Mouse (Mus musculus): Measurements from ENCODE around the gene Zdhhc16. TPM values are rescaled to one million over a fixed set of nuclear protein-coding genes. Genes with fewer than 3 reads are reported as not detected.

Zdhhc16 gene
- polyA plus RNA-seq, 1 experiment from 2014 or later, result 70.7 TPM

DNA sequence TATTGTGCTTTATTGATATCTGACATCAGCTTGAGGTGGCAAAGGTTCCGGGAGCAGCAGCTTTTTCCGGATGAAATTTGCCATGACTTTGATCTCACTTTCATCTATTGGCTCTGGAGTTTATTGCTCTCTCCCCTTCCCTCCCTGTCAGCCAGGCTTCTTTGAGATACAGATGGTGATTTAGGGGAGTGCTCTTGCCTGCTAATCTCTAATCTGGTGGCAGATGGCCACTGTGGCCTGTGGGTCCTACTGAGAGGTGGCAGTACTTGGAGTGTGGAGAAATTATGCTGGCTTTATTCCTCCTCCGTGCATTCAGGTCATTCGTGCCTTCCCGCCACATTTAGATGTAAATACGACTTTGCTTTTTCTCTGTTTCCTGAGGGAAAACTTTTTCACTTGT, 844 bp downstream of the Zdhhc16 start:
- 46% methylated on average over 6 of the region's 6 CpGs for WGBS
- ATAC-seq (replicated peaks; ENCODE audit: low FRiP score) (no peak), DNase-seq (ENCODE audit: low spot score) (no peak)
- Histone ChIP-seq H3K36me3 (ENCODE audit: control insufficient read depth, insufficient read depth, low read length) (no peaks in the 10 kb centered on the region; the same call in 1 of the 2 replicates), H3K27me3 (ENCODE audit: control insufficient read depth, insufficient read depth, low read length) (no peaks in the 10 kb centered on the region), H3K9ac (ENCODE audit: low read length) (peak overlapping the region; percentile 74), H3K4me3 (ENCODE audit: low read depth, low read length) (peak overlapping the region; percentile 87), H3K4me2 (ENCODE audit: low read depth, low read length, severe bottlenecking) (peak overlapping the region; percentile 73), H3K9me3 (ENCODE audit: control insufficient read depth, low read length) (no peaks in the 10 kb centered on the region), H3K27ac (ENCODE audit: low read depth, low read length) (no peak overlapping the region), H3K4me1 (replicated peaks; ENCODE audit: control insufficient read depth, insufficient read depth, low read length) (peaks cover 6% of the 10 kb centered on the region)

DNA sequence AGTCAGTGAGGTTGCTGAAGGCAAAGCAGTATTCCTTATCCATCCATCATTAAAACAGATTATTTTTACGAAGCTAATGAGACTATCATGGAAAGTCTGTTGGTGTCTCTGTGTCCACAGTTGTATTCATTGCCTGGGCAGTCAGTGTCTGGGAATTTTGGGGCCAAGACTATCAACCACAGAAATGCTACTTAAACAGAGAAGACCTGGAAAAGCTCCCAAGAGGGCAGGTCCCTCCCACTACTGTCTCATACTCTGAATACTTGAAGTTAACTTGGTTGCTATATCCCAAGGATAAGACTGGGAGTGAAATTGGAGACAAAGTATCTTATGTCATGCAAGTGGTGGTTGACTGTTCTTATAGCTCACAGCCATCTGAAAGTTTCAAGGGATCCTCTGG, 2.6 kb downstream of the Zdhhc16 start:
- no peak overlapping the region for H3K9ac ChIP-seq (ENCODE audit: low read length)
- DNase-seq (ENCODE audit: low spot score), result no peak
- peaks cover 3% of the 10 kb centered on the region; the same call in 1 of the 2 replicates for H3K36me3 ChIP-seq (ENCODE audit: control insufficient read depth, insufficient read depth, low read length)
- peaks cover 6% of the 10 kb centered on the region for H3K4me1 ChIP-seq (replicated peaks; ENCODE audit: control insufficient read depth, insufficient read depth, low read length)
- H3K4me2 ChIP-seq (ENCODE audit: low read depth, low read length, severe bottlenecking), result no peak overlapping the region
- H3K4me3 ChIP-seq (ENCODE audit: low read depth, low read length), result no peak overlapping the region
- no peak overlapping the region for H3K27ac ChIP-seq (ENCODE audit: low read depth, low read length)
- H3K9me3 ChIP-seq (ENCODE audit: control insufficient read depth, low read length), result no peaks in the 10 kb centered on the region
- ATAC-seq (replicated peaks; ENCODE audit: low FRiP score), result no peak
- H3K27me3 ChIP-seq (ENCODE audit: control insufficient read depth, insufficient read depth, low read length), result no peaks in the 10 kb centered on the region
- 89% methylated on average over 1 of the region's 1 CpGs for WGBS

DNA sequence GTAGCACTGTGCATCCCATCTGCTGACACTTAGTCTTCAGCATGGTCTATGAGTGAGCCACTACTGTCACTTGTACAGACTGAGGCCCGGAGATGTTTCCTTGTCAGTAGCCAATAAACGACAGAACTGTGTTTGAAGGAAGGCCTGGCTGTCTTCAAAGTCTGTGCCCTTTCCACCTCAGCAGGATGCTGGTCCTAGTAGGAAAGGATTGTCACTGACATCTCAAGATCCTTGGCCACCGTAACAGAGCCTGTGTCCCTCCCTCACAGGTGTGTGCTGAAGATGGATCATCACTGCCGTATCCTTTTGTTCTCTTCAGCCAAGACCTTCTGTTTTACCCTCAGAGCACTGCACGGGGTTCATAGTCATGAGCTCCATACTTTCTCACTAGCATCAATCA, 5.3 kb downstream of the Zdhhc16 start:
- Histone ChIP-seq H3K9me3 (ENCODE audit: control insufficient read depth, low read length) (no peaks in the 10 kb centered on the region), H3K4me2 (ENCODE audit: low read depth, low read length, severe bottlenecking) (no peak overlapping the region), H3K36me3 (ENCODE audit: control insufficient read depth, insufficient read depth, low read length) (peaks cover 16% of the 10 kb centered on the region)

DNA sequence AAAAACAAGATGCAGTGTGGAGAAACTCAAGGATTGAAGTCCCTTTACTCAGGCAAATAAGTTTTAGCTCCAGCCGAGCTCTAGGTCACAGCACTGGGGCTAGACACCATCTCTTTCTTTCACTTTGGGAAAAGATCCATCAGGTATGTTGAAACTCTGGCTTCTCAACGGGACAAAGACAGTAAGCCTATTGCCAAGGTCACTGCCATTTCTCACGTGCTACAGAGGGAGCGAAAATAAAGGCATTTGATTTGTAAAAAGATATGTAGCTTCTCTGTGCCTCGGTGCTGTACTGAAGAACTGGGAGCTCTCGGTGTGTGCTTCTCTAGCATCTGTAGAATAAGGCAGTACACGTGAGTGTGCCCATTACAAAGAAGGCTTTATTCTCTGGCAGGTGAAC, 10.6 kb downstream of the Zdhhc16 start:
- DNase-seq (ENCODE audit: low spot score), result no peak
- H3K4me2 ChIP-seq (ENCODE audit: low read depth, low read length, severe bottlenecking), result no peak overlapping the region
- H3K27ac ChIP-seq (ENCODE audit: low read depth, low read length), result no peak overlapping the region
- H3K4me1 ChIP-seq (replicated peaks; ENCODE audit: control insufficient read depth, insufficient read depth, low read length), result no peaks in the 10 kb centered on the region
- H3K36me3 ChIP-seq (ENCODE audit: control insufficient read depth, insufficient read depth, low read length), result peaks cover 45% of the 10 kb centered on the region
- H3K4me3 ChIP-seq (ENCODE audit: low read depth, low read length), result no peak overlapping the region
- 92% methylated on average over 7 of the region's 7 CpGs for WGBS
- no peak for ATAC-seq (replicated peaks; ENCODE audit: low FRiP score)
- no peaks in the 10 kb centered on the region for H3K9me3 ChIP-seq (ENCODE audit: control insufficient read depth, low read length)
- no peaks in the 10 kb centered on the region for H3K27me3 ChIP-seq (ENCODE audit: control insufficient read depth, insufficient read depth, low read length)
- H3K9ac ChIP-seq (ENCODE audit: low read length), result no peak overlapping the region

More for the DNA sequence above, 5.3 kb downstream of the Zdhhc16 start:
- WGBS, result 95% methylated on average over 5 of the region's 5 CpGs
- no peak overlapping the region for H3K9ac ChIP-seq (ENCODE audit: low read length)
- no peaks in the 10 kb centered on the region for H3K27me3 ChIP-seq (ENCODE audit: control insufficient read depth, insufficient read depth, low read length)
- H3K27ac ChIP-seq (ENCODE audit: low read depth, low read length), result no peak overlapping the region
- peaks cover 4% of the 10 kb centered on the region for H3K4me1 ChIP-seq (replicated peaks; ENCODE audit: control insufficient read depth, insufficient read depth, low read length)
- no peak for ATAC-seq (replicated peaks; ENCODE audit: low FRiP score)
- H3K4me3 ChIP-seq (ENCODE audit: low read depth, low read length), result no peak overlapping the region
- no peak for DNase-seq (ENCODE audit: low spot score)

DNA sequence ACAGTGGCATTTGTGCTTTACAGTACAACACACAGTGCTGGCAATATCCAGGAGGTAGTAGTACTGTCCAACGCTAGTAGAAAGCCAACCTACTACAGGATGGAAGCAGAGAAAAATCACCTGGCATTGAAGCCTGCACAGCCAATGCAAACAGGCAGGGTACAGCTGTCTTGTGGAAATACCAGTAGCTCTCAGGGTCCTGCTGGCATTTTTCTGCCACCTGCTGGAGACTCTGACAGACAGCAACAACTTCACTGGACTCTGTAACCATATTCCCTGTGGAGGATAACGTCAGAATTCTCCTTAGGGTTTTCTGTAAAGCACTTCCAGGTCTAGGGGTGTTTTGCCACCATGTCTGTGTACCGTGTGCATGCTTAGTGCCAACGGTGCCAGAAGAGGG, 19.0 kb downstream of the Zdhhc16 start:
- Histone ChIP-seq H3K4me1 (replicated peaks; ENCODE audit: control insufficient read depth, insufficient read depth, low read length) (no peaks in the 10 kb centered on the region), H3K4me3 (ENCODE audit: low read depth, low read length) (no peak overlapping the region), H3K9ac (ENCODE audit: low read length) (no peak overlapping the region), H3K27me3 (ENCODE audit: control insufficient read depth, insufficient read depth, low read length) (no peaks in the 10 kb centered on the region), H3K9me3 (ENCODE audit: control insufficient read depth, low read length) (no peaks in the 10 kb centered on the region), H3K27ac (ENCODE audit: low read depth, low read length) (no peak overlapping the region), H3K36me3 (ENCODE audit: control insufficient read depth, insufficient read depth, low read length) (peaks cover 21% of the 10 kb centered on the region), H3K4me2 (ENCODE audit: low read depth, low read length, severe bottlenecking) (no peak overlapping the region)
- no peak for ATAC-seq (replicated peaks; ENCODE audit: low FRiP score)
- DNase-seq (ENCODE audit: low spot score), result no peak
- 89% methylated on average over 4 of the region's 4 CpGs for whole genome bisulfite sequencing

DNA sequence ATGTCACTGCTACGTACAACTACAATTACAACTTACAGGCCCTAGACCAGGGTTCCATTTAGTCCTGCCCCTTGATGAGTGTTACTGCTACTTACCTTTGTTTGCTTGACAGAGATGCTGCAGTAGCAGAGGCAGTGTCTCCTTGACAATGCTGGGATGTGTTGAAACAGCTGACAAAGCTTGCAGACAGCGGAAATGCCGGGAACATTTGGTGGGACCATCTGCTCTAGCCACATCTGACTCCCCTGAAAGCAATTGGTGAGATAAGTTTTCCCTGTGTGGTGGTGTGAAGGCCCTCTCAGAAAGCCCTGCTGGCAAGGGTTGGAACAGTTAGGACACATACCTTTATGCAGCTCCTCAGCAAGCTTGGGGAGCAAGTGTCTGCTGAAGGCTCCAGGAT, 20.3 kb downstream of the Zdhhc16 start:
- Histone ChIP-seq H3K4me1 (replicated peaks; ENCODE audit: control insufficient read depth, insufficient read depth, low read length) (no peaks in the 10 kb centered on the region), H3K4me2 (ENCODE audit: low read depth, low read length, severe bottlenecking) (no peak overlapping the region), H3K9me3 (ENCODE audit: control insufficient read depth, low read length) (no peaks in the 10 kb centered on the region), H3K9ac (ENCODE audit: low read length) (no peak overlapping the region), H3K27ac (ENCODE audit: low read depth, low read length) (no peak overlapping the region), H3K4me3 (ENCODE audit: low read depth, low read length) (no peak overlapping the region), H3K36me3 (ENCODE audit: control insufficient read depth, insufficient read depth, low read length) (peaks cover 18% of the 10 kb centered on the region), H3K27me3 (ENCODE audit: control insufficient read depth, insufficient read depth, low read length) (no peaks in the 10 kb centered on the region)
- DNase-seq (ENCODE audit: low spot score) (no peak), ATAC-seq (replicated peaks; ENCODE audit: low FRiP score) (no peak)
- WGBS, result 93% methylated on average over 3 of the region's 3 CpGs

DNA sequence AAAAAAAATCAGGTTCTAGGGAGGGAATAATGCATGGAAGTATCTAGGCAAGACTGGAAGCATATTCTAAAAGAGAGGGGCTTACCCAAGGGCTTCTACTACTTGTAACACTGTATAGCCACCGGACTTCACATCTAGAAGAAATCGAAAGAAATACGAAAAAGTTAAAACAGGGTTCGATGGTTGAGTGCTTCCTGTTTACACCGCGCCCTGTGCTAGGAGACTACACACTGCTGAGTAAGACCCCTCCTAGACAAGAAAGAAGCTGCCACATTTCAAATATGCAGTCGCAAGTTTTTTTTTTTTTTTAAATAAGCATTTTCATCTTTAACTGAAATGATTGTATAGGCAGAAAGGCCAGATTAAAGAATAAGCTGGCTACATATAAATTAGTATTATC, 36.3 kb downstream of the Zdhhc16 start:
- H3K9ac ChIP-seq (ENCODE audit: low read length), result no peak overlapping the region
- H3K9me3 ChIP-seq (ENCODE audit: control insufficient read depth, low read length), result no peaks in the 10 kb centered on the region
- no peaks in the 10 kb centered on the region for H3K27me3 ChIP-seq (ENCODE audit: control insufficient read depth, insufficient read depth, low read length)
- H3K4me3 ChIP-seq (ENCODE audit: low read depth, low read length), result no peak overlapping the region
- peaks cover 13% of the 10 kb centered on the region; the same call in 1 of the 2 replicates for H3K36me3 ChIP-seq (ENCODE audit: control insufficient read depth, insufficient read depth, low read length)
- ATAC-seq (replicated peaks; ENCODE audit: low FRiP score), result no peak
- WGBS, result 93% methylated on average over 7 of the region's 7 CpGs
- H3K27ac ChIP-seq (ENCODE audit: low read depth, low read length), result no peak overlapping the region
- H3K4me1 ChIP-seq (replicated peaks; ENCODE audit: control insufficient read depth, insufficient read depth, low read length), result no peaks in the 10 kb centered on the region
- DNase-seq (ENCODE audit: low spot score), result no peak
- H3K4me2 ChIP-seq (ENCODE audit: low read depth, low read length, severe bottlenecking), result no peak overlapping the region

DNA sequence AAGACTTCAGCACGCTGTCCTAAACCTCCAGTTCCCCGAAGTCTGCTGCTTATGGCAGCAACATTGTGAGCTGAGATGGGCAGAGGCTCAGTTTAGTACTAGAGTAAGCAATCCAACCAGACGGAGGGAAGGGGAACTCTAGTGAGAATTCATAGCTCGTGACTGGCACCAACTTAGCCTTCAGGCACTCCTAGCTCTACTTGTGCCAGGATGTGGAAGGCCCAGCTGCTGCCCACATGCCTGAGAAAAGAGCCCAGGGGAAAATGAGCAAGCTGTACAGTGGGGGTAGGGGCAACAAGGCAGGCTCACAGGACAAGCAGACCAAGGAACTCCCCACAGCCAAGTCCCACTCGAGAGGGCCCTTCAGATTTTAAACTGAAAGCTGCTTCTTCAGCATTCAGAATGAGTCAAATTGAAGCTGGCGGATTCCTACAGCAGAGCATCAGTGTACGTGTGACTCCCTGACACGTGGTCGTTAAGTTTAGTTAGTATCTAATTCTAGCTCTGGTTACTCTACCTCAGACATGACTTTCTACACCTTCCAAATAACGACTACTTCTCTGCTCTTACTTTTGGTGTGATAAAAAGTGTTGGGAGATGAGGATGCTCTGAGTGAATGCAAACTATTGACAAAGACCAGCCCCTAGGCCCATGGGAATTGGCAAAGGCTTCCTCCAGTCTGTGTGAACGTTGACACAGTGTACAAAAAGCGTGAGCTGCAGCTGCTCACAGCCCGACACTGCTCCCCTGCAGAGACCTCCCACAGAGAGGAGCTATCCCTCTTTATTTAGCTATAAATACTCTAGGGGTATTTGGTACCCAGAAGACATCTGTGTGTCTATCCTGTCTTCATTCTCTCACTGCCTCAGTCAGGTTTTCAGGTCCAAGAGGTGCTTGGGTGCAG, 40.9 kb downstream of the Zdhhc16 start:
- H3K4me1 ChIP-seq (replicated peaks; ENCODE audit: control insufficient read depth, insufficient read depth, low read length), result no peaks in the 10 kb centered on the region
- no peak overlapping the region for H3K9ac ChIP-seq (ENCODE audit: low read length)
- H3K4me2 ChIP-seq (ENCODE audit: low read depth, low read length, severe bottlenecking), result no peak overlapping the region
- ATAC-seq (replicated peaks; ENCODE audit: low FRiP score), result no peak
- no peak overlapping the region for H3K4me3 ChIP-seq (ENCODE audit: low read depth, low read length)
- no peak overlapping the region for H3K27ac ChIP-seq (ENCODE audit: low read depth, low read length)
- peaks cover 2% of the 10 kb centered on the region; the same call in 1 of the 2 replicates for H3K36me3 ChIP-seq (ENCODE audit: control insufficient read depth, insufficient read depth, low read length)
- no peak for DNase-seq (ENCODE audit: low spot score)
- H3K27me3 ChIP-seq (ENCODE audit: control insufficient read depth, insufficient read depth, low read length), result no peaks in the 10 kb centered on the region
- 68% methylated on average over 13 of the region's 13 CpGs for WGBS
- no peaks in the 10 kb centered on the region for H3K9me3 ChIP-seq (ENCODE audit: control insufficient read depth, low read length)

DNA sequence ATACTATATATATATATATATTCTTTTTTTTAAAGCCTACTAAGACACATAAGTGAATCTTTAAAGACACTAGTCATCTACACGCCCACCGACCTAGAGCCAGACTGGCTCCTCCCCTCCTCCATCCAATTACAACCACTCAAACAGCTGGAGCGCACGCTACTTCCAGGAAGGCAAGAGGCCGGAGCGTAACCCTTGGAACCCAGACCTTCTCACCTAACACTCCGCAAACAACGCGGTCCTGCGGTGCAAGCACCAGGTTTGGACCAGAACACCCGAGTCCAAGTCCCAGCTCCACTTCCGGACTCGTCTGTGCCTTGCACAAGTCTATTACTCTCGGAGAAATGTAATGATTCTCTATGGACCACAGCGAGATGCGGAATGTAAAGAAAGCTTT, 47.1 kb downstream of the Zdhhc16 start:
- Histone ChIP-seq H3K27ac (ENCODE audit: low read depth, low read length) (peak overlapping the region; percentile 63), H3K9ac (ENCODE audit: low read length) (peak overlapping the region; percentile 67), H3K4me1 (replicated peaks; ENCODE audit: control insufficient read depth, insufficient read depth, low read length) (peaks cover 6% of the 10 kb centered on the region), H3K4me2 (ENCODE audit: low read depth, low read length, severe bottlenecking) (peak overlapping the region; percentile 84), H3K9me3 (ENCODE audit: control insufficient read depth, low read length) (no peaks in the 10 kb centered on the region), H3K4me3 (ENCODE audit: low read depth, low read length) (peak overlapping the region; percentile 67), H3K27me3 (ENCODE audit: control insufficient read depth, insufficient read depth, low read length) (peaks cover 6% of the 10 kb centered on the region), H3K36me3 (ENCODE audit: control insufficient read depth, insufficient read depth, low read length) (no peaks in the 10 kb centered on the region)
- WGBS, result under 1% methylated on average over 16 of the region's 16 CpGs
- ATAC-seq (replicated peaks; ENCODE audit: low FRiP score) (peak; percentile 18), DNase-seq (ENCODE audit: low spot score) (peak; percentile 66)
